Mouse (Mus musculus): ENCODE data around the gene Gm17728.
"Not testable (repeated sequence)": the region's sequence is repeated elsewhere in the genome, so short reads cannot be mapped to it uniquely, and the experiment has no call there.

Gene Gm17728

GRCm38 (mm10) chr17:9421760-9422159 is at the start of gene Gm17728:
Gene Gm17728, plus strand, starts transcription at chr17:9422060.
- not testable (repeated sequence) for DNase-seq (ENCODE audit: low read depth)

- DNase-seq (ENCODE audit: low read depth): no peak
These were observed 24.4 kb upstream of the Gm17728 start for GRCm38 (mm10) chr17:9397493-9397892.

GRCm38 (mm10) chr17:9398551-9398950 is 23.3 kb upstream of the Gm17728 start:
- no peak for DNase-seq (ENCODE audit: low read depth)

- DNase-seq (ENCODE audit: low read depth): no peak
These were observed 17.9 kb upstream of the Gm17728 start for GRCm38 (mm10) chr17:9403991-9404390.

- no peak for DNase-seq (ENCODE audit: low read depth)
These were observed 14.2 kb upstream of the Gm17728 start for GRCm38 (mm10) chr17:9407640-9408039.

- DNase-seq (ENCODE audit: low read depth): no peak
These were observed 2.8 kb upstream of the Gm17728 start for GRCm38 (mm10) chr17:9419016-9419415.

GRCm38 (mm10) chr17:9428374-9428994 is 6.6 kb downstream of the Gm17728 start:
- DNase-seq (ENCODE audit: low read depth): no peak

GRCm38 (mm10) chr17:9439997-9440655 is 18.3 kb downstream of the Gm17728 start:
- no peak for DNase-seq (ENCODE audit: low read depth)

GRCm38 (mm10) chr17:9456406-9456805 is 34.5 kb downstream of the Gm17728 start:
- DNase-seq (ENCODE audit: low read depth): no peak

- DNase-seq (ENCODE audit: low read depth): no peak
These were observed 39.0 kb downstream of the Gm17728 start for GRCm38 (mm10) chr17:9460904-9461303.

Data from fibroblast of lung, adult 2 months (primary cell).